Mouse (Mus musculus): ENCODE results near the gene Rpl4.
"Not testable (repeated sequence)": the region's sequence is repeated elsewhere in the genome, so short reads cannot be mapped to it uniquely, and the experiment has no call there.

Rpl4 gene

GRCm38 (mm10) chr9:64197524-64197923, 24.3 kb downstream of the Rpl4 start:
- no peak for DNase-seq (ENCODE audit: low spot score in 2 of 2)

- DNase-seq (ENCODE audit: low spot score in 2 of 2), result no peak
Measured at GRCm38 (mm10) chr9:64198068-64198762, 25.0 kb downstream of the Rpl4 start.

- not testable (repeated sequence) for DNase-seq (ENCODE audit: low spot score in 2 of 2)
Measured at GRCm38 (mm10) chr9:64198763-64199418, 25.7 kb downstream of the Rpl4 start.

GRCm38 (mm10) chr9:64199897-64200296, 26.7 kb downstream of the Rpl4 start:
- DNase-seq (ENCODE audit: low spot score in 2 of 2), result no peak

GRCm38 (mm10) chr9:64202331-64202730, 29.2 kb downstream of the Rpl4 start:
- no peak for DNase-seq (ENCODE audit: low spot score in 2 of 2)

GRCm38 (mm10) chr9:64202866-64203265, 29.7 kb downstream of the Rpl4 start:
- no peak for DNase-seq (ENCODE audit: low spot score in 2 of 2)

GRCm38 (mm10) chr9:64207509-64208084, 34.4 kb downstream of the Rpl4 start:
- DNase-seq (ENCODE audit: low spot score in 2 of 2), result no peak

GRCm38 (mm10) chr9:64214452-64214851, 41.3 kb downstream of the Rpl4 start:
- no peak for DNase-seq (ENCODE audit: low spot score in 2 of 2)

GRCm38 (mm10) chr9:64216090-64216489, 42.9 kb downstream of the Rpl4 start:
- no peak for DNase-seq (ENCODE audit: low spot score in 2 of 2)

- no peak for DNase-seq (ENCODE audit: low spot score in 2 of 2)
Measured at GRCm38 (mm10) chr9:64216641-64217040, 43.5 kb downstream of the Rpl4 start.

GRCm38 (mm10) chr9:64217887-64218286, 44.7 kb downstream of the Rpl4 start:
- DNase-seq (ENCODE audit: low spot score in 2 of 2), result no peak

- DNase-seq (ENCODE audit: low spot score in 2 of 2), result no peak
Measured at GRCm38 (mm10) chr9:64219305-64219704, 46.1 kb downstream of the Rpl4 start.

- DNase-seq (ENCODE audit: low spot score in 2 of 2), result no peak
Measured at GRCm38 (mm10) chr9:64219772-64220420, 46.7 kb downstream of the Rpl4 start.

GRCm38 (mm10) chr9:64220603-64221002, 47.4 kb downstream of the Rpl4 start:
- no peak for DNase-seq (ENCODE audit: low spot score in 2 of 2)

GRCm38 (mm10) chr9:64221480-64221879, 48.3 kb downstream of the Rpl4 start:
- no peak for DNase-seq (ENCODE audit: low spot score in 2 of 2)

GRCm38 (mm10) chr9:64222098-64222497, 48.9 kb downstream of the Rpl4 start:
- DNase-seq (ENCODE audit: low spot score in 2 of 2), result no peak

- no peak for DNase-seq (ENCODE audit: low spot score in 2 of 2)
Measured at GRCm38 (mm10) chr9:64225805-64226204, 52.6 kb downstream of the Rpl4 start.

- no peak for DNase-seq (ENCODE audit: low spot score in 2 of 2)
Measured at GRCm38 (mm10) chr9:64227736-64228135, 54.6 kb downstream of the Rpl4 start.
